Mouse (Mus musculus) frontal cortex, postnatal 36 days (tissue): ENCODE measurements around the gene Traf4.
"Not testable (repeated sequence)": the region's sequence is repeated elsewhere in the genome, so short reads cannot be mapped to it uniquely, and the experiment has no call there.

ENCODE experiments used
- DNase-seq, 2 experiments: peaks; one replicate each; pipeline ENCODE4 v3.0.0; 2022; ENCODE audit warnings: low spot score in 2 of 2

Gene Traf4

DNA sequence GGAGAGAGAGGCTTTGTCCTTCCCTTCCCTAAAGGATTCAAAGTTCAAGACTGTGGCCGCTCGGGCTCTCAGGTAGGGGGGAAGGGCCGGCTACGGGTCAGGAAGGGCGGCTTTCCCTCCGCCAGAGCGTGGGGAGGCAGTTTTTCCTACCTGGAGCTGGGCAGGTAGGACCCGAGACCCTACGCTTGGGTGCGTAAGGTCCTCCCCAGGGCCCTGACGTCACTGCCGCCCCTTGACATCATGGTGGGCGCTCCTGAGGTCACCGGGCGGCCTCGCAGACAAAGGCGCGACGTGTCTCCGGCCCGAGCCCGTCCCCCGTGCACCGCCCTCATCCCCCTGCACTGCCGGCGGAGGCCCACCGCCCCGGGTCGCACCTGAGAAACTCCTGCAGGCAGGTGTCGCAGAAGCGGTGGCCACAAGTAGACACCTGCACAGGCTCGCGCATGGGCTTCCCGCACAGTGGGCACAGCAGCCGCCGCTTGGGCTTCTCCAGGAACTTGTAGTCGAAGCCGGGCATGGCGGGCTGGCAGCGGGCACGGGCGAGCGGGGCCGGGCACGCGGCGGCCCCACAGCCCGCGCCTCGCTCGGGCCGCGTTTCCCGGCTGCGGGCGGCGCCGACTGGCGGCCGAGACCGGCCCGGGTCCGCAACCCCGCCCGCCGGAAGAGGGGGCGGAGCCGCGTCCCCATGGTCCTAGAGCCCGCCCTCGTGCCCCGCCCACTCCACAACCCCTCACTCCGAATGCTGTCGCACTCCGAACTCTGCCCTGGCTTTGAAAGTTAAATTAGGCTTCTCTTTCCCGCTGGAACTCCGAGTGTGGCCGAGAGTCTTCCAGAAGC, at the start of gene Traf4:
Gene Traf4, minus strand, starts transcription at position 666 of the 837 bp plus-strand sequence.
- DNase-seq: peak; percentile 60 to 66

DNA sequence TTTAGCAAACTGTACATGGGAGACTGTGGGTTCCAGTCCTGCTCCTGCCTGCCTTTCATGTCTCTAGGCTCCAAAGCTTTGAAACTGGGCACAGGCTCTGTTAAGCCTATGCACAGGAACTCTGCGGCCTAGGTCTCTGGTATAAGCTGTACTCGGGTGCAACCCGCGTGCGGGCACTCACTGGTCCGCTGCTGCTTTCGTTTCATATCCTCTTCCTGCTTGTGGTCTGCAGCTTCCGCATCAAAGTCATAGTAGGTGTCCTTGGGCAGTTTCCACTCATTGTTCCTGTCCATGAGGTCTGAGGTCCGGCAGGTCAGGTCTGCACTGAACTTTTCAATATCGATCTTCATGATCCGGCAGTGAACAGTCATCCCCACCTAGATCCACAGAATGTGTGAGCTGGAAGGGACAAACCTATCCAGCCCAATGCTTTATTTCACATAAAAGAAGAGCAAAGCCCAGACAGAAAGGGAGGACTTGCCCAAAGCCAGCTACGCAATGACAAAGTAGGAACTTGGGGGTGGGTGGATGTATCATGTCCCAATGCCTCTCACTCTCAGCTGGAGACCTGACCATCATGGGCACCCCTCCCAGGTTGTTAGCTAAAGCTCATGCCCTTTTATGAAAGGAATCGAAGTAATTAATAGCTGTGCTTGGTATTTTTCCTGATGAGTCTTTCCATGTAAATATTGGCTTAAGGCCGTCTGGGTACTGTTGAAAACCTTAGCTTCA, 47.9 kb upstream of the Traf4 start:
- no peak for DNase-seq

DNA sequence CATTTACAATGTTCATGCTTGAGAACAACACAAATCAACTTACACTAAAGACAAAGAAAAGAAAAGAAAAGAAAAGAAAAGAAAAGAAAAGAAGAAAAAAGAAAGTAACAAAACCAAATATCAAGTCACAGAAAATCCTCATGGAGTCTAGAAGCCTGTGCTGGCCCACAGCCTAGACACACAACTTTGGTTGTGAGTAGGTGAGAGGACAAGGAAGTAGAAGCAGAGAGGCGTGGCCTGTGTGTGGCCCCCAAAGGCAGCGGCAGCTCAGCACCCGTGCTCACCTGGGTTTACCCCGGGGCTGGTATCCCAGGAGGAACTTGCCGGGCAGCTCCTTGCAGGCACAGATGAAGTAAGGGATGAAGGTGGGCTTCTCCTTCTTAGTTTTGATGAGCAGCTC, 46.1 kb upstream of the Traf4 start:
- DNase-seq: no peak

DNA sequence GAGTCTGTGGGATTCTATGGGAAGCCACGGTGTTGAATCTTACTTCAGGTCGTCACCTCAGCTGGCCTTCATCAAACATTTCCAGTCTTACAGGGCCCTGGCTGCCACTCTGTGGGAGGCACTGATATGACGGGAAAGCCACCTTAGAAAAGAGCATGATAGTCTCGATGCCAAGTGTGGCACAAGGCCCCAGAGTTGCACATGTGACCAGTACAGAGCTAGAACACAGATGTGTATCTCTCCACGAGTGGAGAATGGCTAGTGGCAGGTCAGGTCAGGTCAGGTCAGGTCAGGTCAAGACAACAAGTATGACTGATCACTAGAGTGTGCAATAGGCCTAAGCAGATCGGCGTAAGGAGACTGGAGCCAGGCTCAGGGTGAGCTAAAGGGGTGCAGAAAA, 45.2 kb upstream of the Traf4 start:
- no peak for DNase-seq

DNA sequence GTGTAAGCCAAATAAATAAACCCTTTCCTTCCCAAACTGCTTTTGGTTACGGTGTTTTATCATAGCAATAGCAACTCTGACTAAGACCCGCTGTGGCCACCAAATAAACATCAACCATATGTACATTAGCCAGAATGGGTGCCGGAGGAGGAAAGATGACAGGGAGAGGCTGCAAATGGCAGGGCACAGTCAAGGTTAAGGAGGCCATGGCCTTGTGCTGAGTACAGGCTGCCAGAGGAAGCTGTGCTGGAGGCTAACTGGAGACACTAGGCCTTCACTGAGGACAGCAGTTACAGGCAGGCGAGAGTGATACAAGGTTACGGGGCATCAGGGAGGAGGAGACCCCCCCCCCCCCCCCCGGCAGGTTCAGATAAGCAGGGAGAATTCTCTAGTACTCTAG, 44.5 kb upstream of the Traf4 start:
- no peak for DNase-seq

DNA sequence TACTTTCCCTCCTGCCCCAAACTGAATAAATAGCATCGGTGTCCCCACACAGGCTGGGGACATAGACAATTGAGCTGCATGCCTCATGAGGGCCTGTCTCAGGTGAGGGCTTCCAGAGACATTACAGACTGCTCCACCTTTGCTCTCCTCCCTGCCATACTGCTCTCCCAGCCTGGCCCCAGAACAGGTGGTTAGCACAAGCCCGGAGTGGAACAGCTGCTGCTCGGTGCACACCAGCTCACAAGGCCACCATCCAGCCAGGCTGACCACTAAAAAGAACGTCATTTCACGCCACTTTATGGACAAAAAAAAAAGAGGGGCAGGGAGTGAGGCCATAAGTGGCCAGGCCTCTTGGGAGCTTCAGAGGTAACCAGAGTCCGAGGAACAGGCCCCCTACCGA, 41.8 kb upstream of the Traf4 start:
- no peak for DNase-seq

DNA sequence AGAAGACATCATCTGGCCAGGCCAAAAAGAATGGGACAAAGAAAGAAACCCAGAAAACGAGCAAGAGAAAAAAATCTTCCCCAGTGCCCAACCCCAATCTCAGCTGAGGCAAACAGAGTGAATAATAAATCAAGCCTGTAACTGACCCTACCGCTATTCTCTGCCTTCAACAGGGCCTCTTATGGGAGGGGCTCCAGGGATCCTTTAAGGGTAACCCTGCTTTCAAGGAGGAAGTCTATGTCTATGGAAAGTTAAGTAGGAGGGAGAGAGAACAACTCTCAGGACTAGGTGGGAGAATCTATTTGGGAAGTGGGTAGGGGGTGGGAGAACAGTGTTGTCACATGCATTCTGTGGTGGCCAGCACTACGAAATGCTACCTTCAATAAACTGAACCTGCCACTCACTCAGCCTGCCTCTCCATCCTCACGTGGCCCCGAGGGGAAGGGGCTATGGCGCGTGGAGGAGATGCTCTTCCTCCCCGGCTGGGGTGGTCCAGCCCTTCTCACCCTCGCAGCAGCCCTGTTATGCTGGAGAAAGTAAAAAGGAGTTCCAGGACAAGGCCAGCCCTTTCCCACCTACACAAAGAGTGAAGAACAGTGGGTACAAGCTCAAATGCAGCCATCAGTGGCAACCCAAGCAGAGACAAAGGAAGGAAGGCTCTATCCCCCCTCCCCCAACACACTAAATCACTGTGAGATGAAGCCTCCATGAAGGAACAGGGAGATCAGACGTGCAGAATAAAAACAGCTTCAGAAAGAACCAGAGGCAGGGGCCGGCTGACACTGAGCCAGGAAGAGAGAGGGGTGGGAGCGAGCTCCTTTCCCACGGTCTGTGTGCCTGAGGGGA, 40.2 kb upstream of the Traf4 start:
- DNase-seq: no peak

DNA sequence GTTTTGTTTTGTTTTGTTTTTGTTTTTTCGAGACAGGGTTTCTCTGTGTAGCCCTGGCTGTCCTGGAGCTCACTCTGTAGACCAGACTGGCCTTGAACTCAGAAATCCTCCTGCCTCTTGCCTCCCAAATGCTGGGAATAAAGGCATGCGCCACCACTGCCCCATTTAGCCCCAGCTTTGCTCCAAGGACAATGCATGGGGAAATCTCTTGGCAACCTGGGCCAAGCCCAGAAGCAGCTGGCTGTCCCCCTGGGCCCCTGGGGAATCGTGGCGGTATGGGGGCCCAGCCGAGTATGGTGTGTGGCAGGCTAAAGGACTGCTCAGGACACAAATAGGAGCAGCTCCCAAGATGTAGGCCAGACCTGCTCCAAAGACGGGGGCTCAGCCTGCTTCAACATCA, 38.9 kb upstream of the Traf4 start:
- DNase-seq: no peak

DNA sequence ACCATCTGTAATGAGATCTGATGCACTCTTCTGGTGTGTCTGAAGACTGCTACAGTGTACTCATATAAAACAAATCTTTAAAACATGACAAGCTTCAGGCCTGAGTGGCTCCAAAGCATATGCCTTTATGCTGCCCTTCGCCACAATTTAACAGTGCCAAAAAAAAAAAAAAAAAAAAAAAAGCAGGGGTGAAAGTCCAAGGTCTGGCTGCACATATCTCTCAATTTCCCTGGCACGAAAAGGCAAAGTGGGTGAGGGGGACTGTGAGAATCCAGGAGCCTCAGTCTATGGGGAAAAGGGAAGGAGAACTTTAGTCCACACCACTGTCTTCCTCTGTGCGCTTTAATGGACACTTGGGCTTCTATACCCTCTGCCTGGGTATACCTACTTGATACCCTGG, 37.0 kb upstream of the Traf4 start:
- no peak for DNase-seq

DNA sequence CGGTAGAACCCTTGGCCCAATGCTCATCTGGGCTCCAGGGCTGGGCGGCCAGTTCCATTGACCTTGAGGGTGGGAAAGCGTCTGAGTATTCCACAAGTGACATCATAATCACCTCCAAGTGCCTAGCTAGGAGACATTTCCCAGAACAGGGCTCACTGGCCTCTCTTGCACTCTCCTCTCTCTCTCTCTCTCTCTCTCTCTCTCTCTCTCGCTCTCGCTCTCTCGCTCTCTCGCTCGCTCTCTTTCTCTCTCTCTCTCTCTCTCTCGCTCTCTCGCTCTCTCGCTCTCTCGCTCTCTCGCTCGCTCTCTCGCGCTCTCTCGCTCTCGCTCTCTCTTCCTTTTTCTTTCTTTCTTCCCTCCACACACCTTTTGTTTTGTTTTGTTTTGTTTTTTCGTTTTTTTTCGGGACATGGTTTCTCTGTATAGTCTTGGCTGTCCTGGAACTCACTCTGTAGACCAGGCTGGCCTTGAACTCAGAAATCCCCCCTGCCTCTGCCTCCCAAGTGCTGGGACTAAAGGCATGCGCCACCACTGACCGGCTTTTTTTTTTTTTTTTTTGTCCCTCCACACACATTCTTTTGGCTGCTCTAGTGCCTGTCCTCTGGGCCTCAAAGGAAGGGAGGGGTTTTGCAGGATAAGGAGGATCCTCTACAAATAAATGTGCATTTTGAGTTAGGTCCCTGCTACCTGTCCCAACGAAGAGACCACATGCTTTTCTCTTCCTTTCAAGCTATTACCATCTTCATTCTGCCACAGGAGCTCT, 29.9 kb upstream of the Traf4 start:
- no peak for DNase-seq

DNA sequence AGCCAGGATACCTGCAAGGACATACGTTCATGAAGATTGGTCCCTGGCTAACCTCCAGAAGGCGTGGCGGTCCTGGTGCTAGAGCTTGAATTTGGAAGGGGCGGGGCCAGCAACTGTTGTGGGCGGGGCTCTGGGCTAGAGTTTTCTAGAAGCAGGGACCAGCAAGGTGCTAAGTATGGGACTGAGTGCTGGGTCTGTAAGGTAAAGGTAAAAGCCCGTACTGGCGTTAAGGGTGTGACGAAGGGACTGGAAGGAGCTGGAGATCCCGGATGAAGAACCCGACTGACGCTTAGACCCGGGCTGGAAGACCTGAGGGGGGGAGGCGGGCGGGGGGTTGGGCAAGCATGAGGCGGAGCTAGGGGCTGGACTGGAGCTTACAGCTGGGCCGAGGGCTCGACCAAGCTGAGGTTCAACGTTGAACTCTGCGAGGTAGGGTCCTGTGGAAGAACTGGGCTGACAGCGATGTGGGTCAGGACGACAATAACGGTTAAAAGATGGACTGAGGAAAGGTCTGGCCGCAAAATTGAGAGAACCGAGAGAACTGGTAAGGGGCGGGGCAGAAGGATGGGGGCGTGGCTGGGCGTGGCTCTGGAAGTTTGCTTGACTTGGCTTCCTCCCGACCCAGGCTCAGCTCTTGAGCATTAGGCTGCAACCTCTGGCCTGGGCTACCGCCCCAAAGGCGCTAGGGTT, 29.2 kb upstream of the Traf4 start:
- DNase-seq: no peak

DNA sequence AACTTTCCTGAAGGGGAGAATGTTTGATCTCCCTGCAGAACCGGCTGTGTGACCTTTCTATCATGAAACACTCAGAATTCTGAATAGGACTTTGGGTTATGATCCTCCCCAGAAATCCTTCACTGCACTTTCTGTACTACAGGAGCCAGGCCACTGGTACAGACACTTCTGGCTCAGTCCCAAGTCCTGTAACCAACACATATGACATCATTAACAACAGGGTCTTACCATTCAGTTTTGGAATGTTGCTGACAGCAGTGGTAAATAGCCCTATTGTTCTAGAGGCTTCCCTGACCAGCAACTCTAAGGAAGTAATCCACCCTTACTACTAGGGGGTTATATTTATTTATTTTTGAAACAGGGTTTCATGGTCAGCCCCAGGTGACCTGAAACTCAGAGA, 27.7 kb upstream of the Traf4 start, which contains the start of gene Proca1:
Gene Proca1, plus strand, starts transcription at position 280 of the 400 bp plus-strand sequence.
- DNase-seq: no peak

DNA sequence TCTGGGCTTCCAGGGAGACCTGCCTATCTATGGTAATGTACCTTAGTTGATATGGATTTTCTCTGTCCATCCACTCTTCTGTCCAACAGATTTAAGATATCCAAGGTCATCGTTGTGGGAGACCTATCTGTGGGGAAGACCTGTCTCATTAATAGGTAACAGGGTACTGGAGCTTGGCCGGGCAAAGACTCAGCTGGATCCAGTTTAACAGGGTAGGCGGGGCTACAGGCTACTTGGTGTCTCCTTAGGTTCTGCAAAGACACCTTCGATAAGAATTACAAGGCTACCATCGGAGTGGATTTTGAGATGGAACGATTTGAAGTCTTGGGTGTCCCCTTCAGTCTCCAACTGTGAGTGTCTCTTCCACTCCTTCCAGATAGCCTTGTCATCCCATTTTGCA, 24.7 kb upstream of the Traf4 start:
- no peak for DNase-seq

DNA sequence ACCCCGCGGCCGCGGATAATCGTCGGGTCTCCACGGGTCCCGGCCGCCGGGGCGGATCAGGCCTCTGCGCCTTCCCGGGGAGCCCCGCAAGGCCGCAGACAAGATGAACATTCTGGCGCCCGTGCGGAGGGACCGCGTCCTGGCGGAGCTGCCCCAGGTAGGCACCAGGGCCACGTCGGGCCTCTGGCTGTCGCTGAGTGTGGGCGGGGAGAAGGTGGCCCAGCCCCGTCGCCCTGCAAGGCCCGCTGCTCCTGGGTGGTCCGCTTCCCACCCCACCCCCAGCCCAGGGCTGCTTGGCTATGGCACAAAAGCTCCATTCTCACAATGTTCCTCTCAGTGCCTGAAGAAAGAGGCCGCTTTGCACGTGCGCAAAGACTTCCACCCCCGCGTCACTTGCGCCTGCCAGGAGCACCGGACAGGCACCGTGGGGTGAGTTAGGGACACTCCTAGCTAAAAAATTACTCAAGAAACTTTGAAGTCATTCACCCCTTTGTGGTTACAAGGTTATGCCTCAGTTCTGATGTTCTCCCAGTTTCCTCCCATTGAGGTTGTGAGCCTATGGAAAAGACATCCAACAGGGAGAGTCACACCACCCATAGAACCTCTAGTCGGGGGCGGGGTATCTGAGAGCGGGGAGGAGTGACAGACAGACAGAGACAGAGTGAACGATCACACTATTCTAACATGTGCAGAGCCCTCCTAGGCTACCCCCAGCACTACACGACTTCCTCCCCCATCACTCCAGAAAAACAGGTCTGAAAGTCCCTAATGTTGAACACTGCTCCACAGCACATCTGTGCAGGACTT, 24.0 kb upstream of the Traf4 start:
- DNase-seq: peak in 1 of 2 experiments; percentile 85

DNA sequence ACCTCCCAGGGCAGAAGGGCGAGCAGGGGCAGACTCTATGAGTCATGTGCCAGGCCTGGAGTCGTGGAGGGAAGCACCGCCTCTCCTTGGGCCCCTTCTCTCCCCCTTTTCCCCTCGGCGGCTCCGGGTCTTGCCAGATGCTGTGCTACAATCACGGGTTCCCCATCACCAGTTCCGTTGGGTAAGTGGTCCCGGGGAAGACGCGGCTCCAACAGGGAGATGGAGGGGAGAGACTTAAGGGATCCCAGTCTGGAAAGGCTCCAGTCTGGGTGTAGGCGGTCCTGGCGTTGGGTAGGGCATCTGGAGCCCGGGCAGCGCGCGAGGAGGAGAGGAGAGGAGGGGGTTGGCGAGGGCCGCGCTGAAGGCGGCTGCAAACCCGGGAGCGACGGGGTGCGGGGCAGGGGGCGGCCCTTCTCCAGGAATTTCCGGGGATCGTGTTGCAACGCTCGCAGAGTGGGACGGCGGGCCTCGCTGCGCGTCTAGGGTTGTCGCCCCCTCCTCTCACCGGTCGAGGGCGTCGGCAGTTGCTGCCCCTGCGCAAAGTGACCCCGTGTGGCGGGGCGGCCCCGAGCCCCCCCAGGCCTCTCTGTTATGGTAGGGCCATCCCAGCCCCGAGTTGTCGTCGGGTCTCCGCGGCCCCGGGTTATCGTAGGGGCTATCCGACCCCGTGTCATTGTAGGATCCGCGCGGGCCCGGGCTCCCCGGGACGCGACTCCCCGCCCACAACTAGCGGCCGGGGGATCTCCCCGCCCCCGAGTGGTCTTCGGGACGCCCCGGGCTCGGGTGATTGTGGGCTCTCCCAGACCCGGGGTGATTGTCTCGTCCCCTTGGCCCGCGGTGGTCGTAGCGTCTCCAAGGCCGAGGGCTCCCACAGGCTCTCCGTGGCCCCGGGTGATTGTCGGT, 23.2 kb upstream of the Traf4 start, which contains the start of gene Rab34:
Gene Rab34, plus strand, starts transcription at position 100 of the 903 bp plus-strand sequence.
- DNase-seq: peak; percentile 57 to 61

DNA sequence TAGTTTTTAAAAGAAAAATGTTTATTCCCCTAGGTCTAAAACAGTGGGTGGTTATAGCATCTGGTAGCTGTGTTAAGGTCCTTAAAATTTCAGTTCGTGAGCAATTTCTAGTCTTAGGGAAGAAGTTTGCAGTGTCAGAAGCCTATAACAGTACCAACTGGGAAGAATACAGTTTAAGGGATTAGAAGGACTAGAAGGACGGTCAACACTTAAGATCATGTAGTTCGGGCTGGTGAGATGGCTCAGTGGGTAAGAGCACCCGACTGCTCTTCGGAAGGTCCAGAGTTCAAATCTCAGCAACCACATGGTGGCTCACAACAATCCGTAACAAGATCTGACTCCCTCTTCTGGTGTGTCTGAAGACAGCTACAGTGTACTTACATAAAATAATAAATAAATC, 19.3 kb upstream of the Traf4 start:
- DNase-seq: not testable (repeated sequence)

DNA sequence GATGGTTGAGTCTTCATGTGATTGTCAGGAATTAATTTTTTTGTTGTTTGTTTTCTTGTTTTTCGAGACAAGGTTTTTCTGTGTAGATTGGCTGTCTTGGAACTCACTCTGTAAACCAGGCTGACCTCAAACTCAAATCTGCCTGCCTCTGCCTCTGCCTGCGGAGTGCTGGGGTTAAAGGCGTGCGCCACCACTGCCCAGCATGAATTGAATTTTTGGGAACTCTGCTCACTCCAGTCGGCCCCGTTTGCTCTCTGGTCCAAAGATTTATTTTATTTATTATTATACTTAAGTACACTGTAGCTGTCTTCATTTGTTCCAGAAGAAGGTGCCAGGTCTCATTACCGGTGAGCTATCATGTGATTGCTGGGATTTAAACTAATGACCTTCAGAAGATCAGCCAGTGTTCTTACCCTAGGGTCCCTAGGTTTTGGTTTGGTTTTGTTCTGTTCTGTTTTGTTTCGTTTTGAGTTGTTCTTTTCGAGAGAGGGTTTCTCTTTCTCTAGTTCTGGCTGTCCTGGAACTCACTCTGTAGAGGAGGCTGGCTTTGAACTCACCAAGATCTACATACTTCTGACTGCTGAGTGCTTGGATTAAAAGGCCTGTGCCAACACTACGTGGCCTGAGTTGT, 18.6 kb upstream of the Traf4 start:
- no peak for DNase-seq
